Mouse (Mus musculus) liver, postnatal 0 days (tissue): ENCODE measurements around the gene Pbdc1.

Experiments used
- CTCF ChIP-seq: sonication (generic); IDR thresholded peaks from 2 replicates; pipeline ENCODE4 v1.5.1; 2016; ENCODE audit warnings: antibody characterized with exemption, low read depth
- EP300 ChIP-seq: IDR thresholded peaks from 2 replicates; pipeline ENCODE4 v1.6.1; 2016; ENCODE audit warnings: antibody characterized with exemption, low read depth, mild to moderate bottlenecking

- peak; percentile 36 for TF ChIP-seq CTCF
- TF ChIP-seq EP300: no peak
These were observed 41.9 kb upstream of the Pbdc1 start for GRCm38 (mm10) chrX:105037666-105038065.
